Mouse (Mus musculus): ENCODE data around the gene Polh. TPM values are rescaled to one million over a fixed set of nuclear protein-coding genes. Genes with fewer than 3 reads are reported as not detected.

Gene Polh
- total RNA-seq (2017), result 7.5 to 15.6 TPM (median 7.7 TPM) in 3 replicates

GRCm38 (mm10) chr17:46202421-46203071 is at the start of gene Polh, which contains the start of gene Xpo5:
Polh (minus strand) TSS chr17:46202645.
Xpo5 (plus strand) TSS chr17:46202782.
- ATAC-seq (replicated peaks; ENCODE audit: insufficient number of reproducible peaks, low FRiP score, low TSS enrichment, poor library complexity, severe bottlenecking), result peak; percentile 78

- ATAC-seq (replicated peaks; ENCODE audit: insufficient number of reproducible peaks, low FRiP score, low TSS enrichment, poor library complexity, severe bottlenecking), result no peak
Observed at GRCm38 (mm10) chr17:46251174-46251573, 48.7 kb upstream of the Polh start.

GRCm38 (mm10) chr17:46248189-46248522 is 45.7 kb upstream of the Polh start:
- ATAC-seq (replicated peaks; ENCODE audit: insufficient number of reproducible peaks, low FRiP score, low TSS enrichment, poor library complexity, severe bottlenecking), result no peak

- ATAC-seq (replicated peaks; ENCODE audit: insufficient number of reproducible peaks, low FRiP score, low TSS enrichment, poor library complexity, severe bottlenecking), result peak; percentile 91
Observed at GRCm38 (mm10) chr17:46247512-46248188, 45.2 kb upstream of the Polh start, which contains the start of the genes Polr1c and Yipf3. Polr1c (minus strand) TSS chr17:46248054. Yipf3 (plus strand) TSS chr17:46248080.

GRCm38 (mm10) chr17:46244579-46244978 is 42.1 kb upstream of the Polh start:
- no peak for ATAC-seq (replicated peaks; ENCODE audit: insufficient number of reproducible peaks, low FRiP score, low TSS enrichment, poor library complexity, severe bottlenecking)

GRCm38 (mm10) chr17:46243624-46244023 is 41.2 kb upstream of the Polh start:
- no peak for ATAC-seq (replicated peaks; ENCODE audit: insufficient number of reproducible peaks, low FRiP score, low TSS enrichment, poor library complexity, severe bottlenecking)

- no peak for ATAC-seq (replicated peaks; ENCODE audit: insufficient number of reproducible peaks, low FRiP score, low TSS enrichment, poor library complexity, severe bottlenecking)
Observed at GRCm38 (mm10) chr17:46242993-46243392, 40.5 kb upstream of the Polh start.

- no peak for ATAC-seq (replicated peaks; ENCODE audit: insufficient number of reproducible peaks, low FRiP score, low TSS enrichment, poor library complexity, severe bottlenecking)
Observed at GRCm38 (mm10) chr17:46242274-46242673, 39.8 kb upstream of the Polh start.

- ATAC-seq (replicated peaks; ENCODE audit: insufficient number of reproducible peaks, low FRiP score, low TSS enrichment, poor library complexity, severe bottlenecking), result no peak
Observed at GRCm38 (mm10) chr17:46241471-46241870, 39.0 kb upstream of the Polh start.

- ATAC-seq (replicated peaks; ENCODE audit: insufficient number of reproducible peaks, low FRiP score, low TSS enrichment, poor library complexity, severe bottlenecking), result no peak
Observed at GRCm38 (mm10) chr17:46239516-46240114, 37.2 kb upstream of the Polh start.

GRCm38 (mm10) chr17:46237480-46237879 is 35.0 kb upstream of the Polh start:
- no peak for ATAC-seq (replicated peaks; ENCODE audit: insufficient number of reproducible peaks, low FRiP score, low TSS enrichment, poor library complexity, severe bottlenecking)

GRCm38 (mm10) chr17:46237079-46237478 is 34.6 kb upstream of the Polh start:
- ATAC-seq (replicated peaks; ENCODE audit: insufficient number of reproducible peaks, low FRiP score, low TSS enrichment, poor library complexity, severe bottlenecking), result no peak

GRCm38 (mm10) chr17:46236067-46236466 is 33.6 kb upstream of the Polh start:
- ATAC-seq (replicated peaks; ENCODE audit: insufficient number of reproducible peaks, low FRiP score, low TSS enrichment, poor library complexity, severe bottlenecking), result no peak

GRCm38 (mm10) chr17:46227576-46227975 is 25.1 kb upstream of the Polh start:
- ATAC-seq (replicated peaks; ENCODE audit: insufficient number of reproducible peaks, low FRiP score, low TSS enrichment, poor library complexity, severe bottlenecking), result no peak

- no peak for ATAC-seq (replicated peaks; ENCODE audit: insufficient number of reproducible peaks, low FRiP score, low TSS enrichment, poor library complexity, severe bottlenecking)
Observed at GRCm38 (mm10) chr17:46221601-46222000, 19.2 kb upstream of the Polh start.

GRCm38 (mm10) chr17:46210550-46210949 is 8.1 kb upstream of the Polh start:
- no peak for ATAC-seq (replicated peaks; ENCODE audit: insufficient number of reproducible peaks, low FRiP score, low TSS enrichment, poor library complexity, severe bottlenecking)

- ATAC-seq (replicated peaks; ENCODE audit: insufficient number of reproducible peaks, low FRiP score, low TSS enrichment, poor library complexity, severe bottlenecking), result no peak
Observed at GRCm38 (mm10) chr17:46206676-46207075, 4.2 kb upstream of the Polh start.

GRCm38 (mm10) chr17:46203078-46203477 is 633 bp upstream of the Polh start:
- no peak; the same call in 1 of the 2 replicates for ATAC-seq (replicated peaks; ENCODE audit: insufficient number of reproducible peaks, low FRiP score, low TSS enrichment, poor library complexity, severe bottlenecking)

- no peak for ATAC-seq (replicated peaks; ENCODE audit: insufficient number of reproducible peaks, low FRiP score, low TSS enrichment, poor library complexity, severe bottlenecking)
Observed at GRCm38 (mm10) chr17:46201151-46201550, 1.3 kb downstream of the Polh start.

GRCm38 (mm10) chr17:46188829-46189228 is 13.6 kb downstream of the Polh start:
- ATAC-seq (replicated peaks; ENCODE audit: insufficient number of reproducible peaks, low FRiP score, low TSS enrichment, poor library complexity, severe bottlenecking), result no peak
